Comparison of ENCODE assay signal across 28 mouse cellular contexts in genomic region chr1:42567640-42568039, GRCm38 (mm10).
A peak's percentile ranks its signal among the peaks of the same experiment; 100 is the strongest.
DNase-seq lines count a peak whose midpoint lies in the region; ATAC-seq lines count a peak whose summit lies in the region.
"Had no signal": no experiment of that assay in that cellular context is flagged by ENCODE, and none has a peak within 500 bp of the region (broad histone marks: within the 10 kb centered on the region; RNA-seq: fewer than 3 reads in every experiment).

No protein-coding gene starts in this region.

- DNase-seq in kidney, adult 11 months: peak; percentile 34
- peak; percentile 6 to 19 for DNase-seq in kidney, adult 8-10 months
- peak; percentile 13 for DNase-seq in kidney, postnatal 10 days
- DNase-seq in kidney, postnatal 36 days: peak; percentile 25 to 27
- no peak for DNase-seq in layer of hippocampus, adult 11-12 months (ENCODE audit: low spot score)
- no peak for DNase-seq in ovary, postnatal 10 days (ENCODE audit: low spot score)
- DNase-seq: adrenal gland, postnatal 14 days; B cell, adult 2 months; cerebellum, adult 11 months; cerebellum, adult 2 months; cerebellum, adult 9-11 months; cerebellum, postnatal 25 days; gastrocnemius, postnatal 25 days; heart, adult 2 months; heart, postnatal 14 days had no signal

- ATAC-seq in kidney, embryonic 15.5 days (replicated peaks; ENCODE audit: low FRiP score): no peak
- ATAC-seq in hindbrain, embryonic 13.5 days (ENCODE audit: low FRiP score): no peak
- ATAC-seq: forebrain, embryonic 15.5 days; hindbrain, embryonic 16.5 days; Patski had no signal

- no peaks in the 10 kb centered on the region for H3K27me3 ChIP-seq in kidney, embryonic 15.5 days
- H3K27me3 ChIP-seq in hindbrain, embryonic 13.5 days: no peaks in the 10 kb centered on the region
- H3K27me3 ChIP-seq: CH12.LX; embryonic facial prominence, embryonic 12.5 days; embryonic facial prominence, embryonic 15.5 days; forebrain, embryonic 12.5 days; forebrain, embryonic 15.5 days; heart, embryonic 13.5 days; hindbrain, embryonic 12.5 days had no signal

- no peaks in the 10 kb centered on the region for H3K36me3 ChIP-seq in kidney, embryonic 15.5 days
- H3K36me3 ChIP-seq in hindbrain, embryonic 13.5 days: no peaks in the 10 kb centered on the region
- H3K36me3 ChIP-seq: embryonic facial prominence, embryonic 12.5 days; embryonic facial prominence, embryonic 15.5 days; forebrain, embryonic 12.5 days; forebrain, embryonic 15.5 days; G1E; heart, embryonic 10.5 days; heart, embryonic 13.5 days; hindbrain, embryonic 12.5 days had no signal

- no peak overlapping the region for H3K4me2 ChIP-seq in kidney, embryonic 15.5 days
- no peak overlapping the region for H3K4me2 ChIP-seq in hindbrain, embryonic 13.5 days
- H3K4me2 ChIP-seq: embryonic facial prominence, embryonic 12.5 days; embryonic facial prominence, embryonic 15.5 days; forebrain, embryonic 12.5 days; forebrain, embryonic 15.5 days; heart, embryonic 13.5 days; hindbrain, embryonic 12.5 days had no signal

- no peak overlapping the region for H3K4me3 ChIP-seq in kidney, embryonic 15.5 days (replicated peaks)
- H3K4me3 ChIP-seq in hindbrain, embryonic 13.5 days: no peak overlapping the region
- H3K4me3 ChIP-seq: embryonic facial prominence, embryonic 12.5 days; embryonic facial prominence, embryonic 15.5 days; forebrain, embryonic 12.5 days; forebrain, embryonic 15.5 days; heart, adult 2 months; heart, embryonic 10.5 days; heart, embryonic 13.5 days; hindbrain, embryonic 12.5 days had no signal

- H3K9ac ChIP-seq in kidney, embryonic 15.5 days: no peak overlapping the region
- no peak overlapping the region for H3K9ac ChIP-seq in hindbrain, embryonic 13.5 days
- H3K9ac ChIP-seq: embryonic facial prominence, embryonic 12.5 days; embryonic facial prominence, embryonic 15.5 days; forebrain, embryonic 12.5 days; forebrain, embryonic 15.5 days; heart, embryonic 13.5 days; hindbrain, embryonic 12.5 days had no signal

- 80% methylated on average over 6 of the region's 6 CpGs for WGBS in kidney, embryonic 15.5 days
- 87% methylated on average over 6 of the region's 6 CpGs for WGBS in hindbrain, embryonic 13.5 days

- no peak overlapping the region for H3K27ac ChIP-seq in kidney, embryonic 15.5 days
- no peak overlapping the region for H3K27ac ChIP-seq in hindbrain, embryonic 13.5 days
- H3K27ac ChIP-seq: embryonic facial prominence, embryonic 12.5 days; embryonic facial prominence, embryonic 15.5 days; forebrain, embryonic 12.5 days; forebrain, embryonic 15.5 days; heart, adult 2 months; heart, embryonic 10.5 days; heart, embryonic 13.5 days; hindbrain, embryonic 12.5 days had no signal

- no peaks in the 10 kb centered on the region for H3K9me3 ChIP-seq in kidney, embryonic 15.5 days (replicated peaks)
- H3K9me3 ChIP-seq in hindbrain, embryonic 13.5 days: no peaks in the 10 kb centered on the region
- H3K9me3 ChIP-seq: embryonic facial prominence, embryonic 12.5 days; embryonic facial prominence, embryonic 15.5 days; forebrain, embryonic 12.5 days; forebrain, embryonic 15.5 days; heart, embryonic 10.5 days; heart, embryonic 13.5 days; hindbrain, embryonic 12.5 days had no signal

- H3K4me1 ChIP-seq in kidney, embryonic 15.5 days: no peaks in the 10 kb centered on the region
- no peaks in the 10 kb centered on the region for H3K4me1 ChIP-seq in hindbrain, embryonic 13.5 days (replicated peaks)
- H3K4me1 ChIP-seq: embryonic facial prominence, embryonic 12.5 days; embryonic facial prominence, embryonic 15.5 days; forebrain, embryonic 12.5 days; forebrain, embryonic 15.5 days; heart, embryonic 10.5 days; heart, embryonic 13.5 days; hindbrain, embryonic 12.5 days had no signal

Comparison
In these comparisons a context has a peak if more than half of its experiments do, and no peak if none do; other contexts are left out.
1. DNase-seq: peak in kidney, adult 11 months (single experiment), kidney, adult 8-10 months (2 of 2), kidney, postnatal 10 days (single experiment) and kidney, postnatal 36 days (2 of 2); none in layer of hippocampus, adult 11-12 months (single experiment) and ovary, postnatal 10 days (single experiment).